In genomic region chr11:73281528-73282027, GRCm38 (mm10) we compare ENCODE assay signal across 8 mouse cellular contexts. TPM values are rescaled to one million over a fixed set of nuclear protein-coding genes. Genes with fewer than 3 reads are reported as not detected.
DNase-seq lines count a peak whose midpoint lies in the region; ATAC-seq lines count a peak whose summit lies in the region.

No protein-coding gene starts in this region.

- peak overlapping the region; percentile 43 for H3K4me3 ChIP-seq in hindbrain, embryonic 16.5 days (ENCODE audit: low read length)

- ATAC-seq in hindbrain, embryonic 16.5 days: peak; percentile 98

- WGBS in hindbrain, embryonic 16.5 days: under 1% methylated on average over 16 of the region's 16 CpGs

- H3K9ac ChIP-seq in hindbrain, embryonic 16.5 days (ENCODE audit: low read depth, low read length): peak overlapping the region; percentile 61

- H3K27ac ChIP-seq in hindbrain, embryonic 16.5 days (ENCODE audit: low read depth, low read length): 0 out of 2 replicates have a peak overlapping the region, but pooled peaks have one; percentile 42

- H3K36me3 ChIP-seq in hindbrain, embryonic 16.5 days (ENCODE audit: control insufficient read depth, insufficient read depth, low read length): no peaks in the 10 kb centered on the region

- H3K9me3 ChIP-seq in hindbrain, embryonic 16.5 days (ENCODE audit: control insufficient read depth, low read length): no peaks in the 10 kb centered on the region

- peak overlapping the region; percentile 66 for H3K4me2 ChIP-seq in hindbrain, embryonic 16.5 days (ENCODE audit: low read length)

- DNase-seq in R1 (ENCODE audit: low read depth, low spot score): peak; percentile 87
- peak; percentile 74 to 76 for DNase-seq in cerebellum, postnatal 14 days
- DNase-seq in frontal cortex, postnatal 14 days (ENCODE audit: low spot score in 2 of 2): peak; percentile 69 to 81
- peak; percentile 80 for DNase-seq in left cerebral cortex, adult 11 months (ENCODE audit: low spot score)
- DNase-seq in lung, postnatal 14 days: peak; percentile 41
- peak; percentile 80 for DNase-seq in right cerebral cortex, adult 18-20 months
- DNase-seq in spleen, adult 12 weeks (ENCODE audit: low spot score): no peak

- no peaks in the 10 kb centered on the region for H3K4me1 ChIP-seq in hindbrain, embryonic 16.5 days (ENCODE audit: control insufficient read depth, insufficient read depth, low read depth, low read length)

- no peaks in the 10 kb centered on the region for H3K27me3 ChIP-seq in hindbrain, embryonic 16.5 days (replicated peaks; ENCODE audit: control insufficient read depth, insufficient read depth, low read length)

RNA-seq across cellular contexts. Expression of gene Trpv3, which starts 14.4 kb away (rescaled TPM):
- polyA plus RNA-seq in hindbrain, embryonic 16.5 days (2015; fragmentation: Nextera tagmentation; extraction: Ambion mirVana): 0.34 TPM in 2 replicates

RNA-seq across cellular contexts. Expression of gene Trpv1, which starts 47.5 kb away (rescaled TPM):
- polyA plus RNA-seq in hindbrain, embryonic 16.5 days (2015; fragmentation: Nextera tagmentation; extraction: Ambion mirVana): 0.31 and 0.40 TPM in 2 replicates

RNA-seq across cellular contexts. Expression of gene Aspa, which starts 47.8 kb away (rescaled TPM):
- 2.7 and 4.6 TPM in 2 replicates for polyA plus RNA-seq in hindbrain, embryonic 16.5 days (2015; fragmentation: Nextera tagmentation; extraction: Ambion mirVana)

RNA-seq across cellular contexts. Expression of gene Gm49340, which starts 48.0 kb away (rescaled TPM):
- not detected in 2 replicates for polyA plus RNA-seq in hindbrain, embryonic 16.5 days (2015; fragmentation: Nextera tagmentation; extraction: Ambion mirVana)

RNA-seq across cellular contexts. Expression of gene Spata22, which starts 48.0 kb away (rescaled TPM):
- 0.12 and 0.20 TPM in 2 replicates for polyA plus RNA-seq in hindbrain, embryonic 16.5 days (2015; fragmentation: Nextera tagmentation; extraction: Ambion mirVana)
